Mouse (Mus musculus) adrenal gland, adult 18-20 months (tissue): ENCODE data around the gene Tifab. TPM values are rescaled to one million over a fixed set of nuclear protein-coding genes. Genes with fewer than 3 reads are reported as not detected.
A peak's percentile ranks its signal among the peaks of the same experiment; 100 is the strongest.

Source experiments
- DNase-seq, 2 experiments: peaks; one replicate each; pipeline ENCODE4 v3.0.0; 2021 to 2022; ENCODE audit warnings: low spot score in 2 of 2
- total RNA-seq, 2 experiments: library from RNA; stranded (reverse); gene quantifications; 1 replicate in 1 of 2; 2 replicates in 1 of 2; pipeline ENCODE4 v1.2.3; 2021

The Tifab gene
- total RNA-seq, 2 experiments from 2014 or later: 2.2 to 3.0 TPM

- DNase-seq: no peak
Observed at GRCm38 (mm10) chr13:56142382-56143150, 36.1 kb downstream of the Tifab start.

GRCm38 (mm10) chr13:56139167-56139751, 39.4 kb downstream of the Tifab start:
- no peak for DNase-seq

GRCm38 (mm10) chr13:56136200-56136599, 42.5 kb downstream of the Tifab start, which contains the start of gene H2afy:
H2afy (minus strand) TSS chr13:56136361.
- DNase-seq: no peak

GRCm38 (mm10) chr13:56135231-56136052, 43.2 kb downstream of the Tifab start:
- peak; percentile 95 for DNase-seq

- peak; percentile 48 to 52 for DNase-seq
Observed at GRCm38 (mm10) chr13:56134631-56135181, 44.0 kb downstream of the Tifab start.

GRCm38 (mm10) chr13:56134031-56134430, 44.7 kb downstream of the Tifab start:
- DNase-seq: no peak

GRCm38 (mm10) chr13:56132941-56133340, 45.7 kb downstream of the Tifab start:
- DNase-seq: no peak

- DNase-seq: no peak
Observed at GRCm38 (mm10) chr13:56132326-56132936, 46.3 kb downstream of the Tifab start.

- no peak for DNase-seq
Observed at GRCm38 (mm10) chr13:56130544-56130943, 48.1 kb downstream of the Tifab start.

GRCm38 (mm10) chr13:56129578-56129977, 49.1 kb downstream of the Tifab start:
- DNase-seq: no peak

GRCm38 (mm10) chr13:56129014-56129413, 49.7 kb downstream of the Tifab start:
- DNase-seq: no peak

- no peak for DNase-seq
Observed at GRCm38 (mm10) chr13:56125632-56126031, 53.1 kb downstream of the Tifab start.

Other genes with a start within 250 kb of the Tifab start
- gene H2afy, start 42.5 kb downstream of the Tifab start, total RNA-seq: 100 to 1,000 TPM; 121 to 122 TPM
- gene Neurog1, start 73.3 kb upstream of the Tifab start, total RNA-seq: not detected
- gene Cxcl14, start 117.7 kb upstream of the Tifab start, total RNA-seq: 10 to 100 TPM; 60.1 to 60.7 TPM
- not detected for gene Gm3045, start 247.7 kb upstream of the Tifab start, total RNA-seq